Mouse (Mus musculus): ENCODE measurements around the gene Zfp566. TPM values are rescaled to one million over a fixed set of nuclear protein-coding genes. Genes with fewer than 3 reads are reported as not detected.
A peak's percentile ranks its signal among the peaks of the same experiment; 100 is the strongest.
"Not testable (repeated sequence)": the region's sequence is repeated elsewhere in the genome, so short reads cannot be mapped to it uniquely, and the experiment has no call there.

The Zfp566 gene
- total RNA-seq (2021), result 1 to 10 TPM; 1.8 to 2.7 TPM

- intact Hi-C loops (cut with DNase I), result loop anchor here (5.0 kb wide), 1 partner anchor 78 kb away; no protein-coding TSS in a partner anchor
- peak; percentile 95 to 96 for DNase-seq
These were observed at the start of gene Zfp566, which contains the start of gene Gm26920 for GRCm38 (mm10) chr7:30090092-30090969. TSS of gene Zfp566 (minus strand) at chr7:30090527. TSS of gene Gm26920 (minus strand) at chr7:30090410.

GRCm38 (mm10) chr7:30136826-30137225, 46.5 kb upstream of the Zfp566 start:
- intact Hi-C loops (cut with DNase I), result no loop called here
- no peak for DNase-seq

- intact Hi-C loops (cut with DNase I), result no loop called here
These were observed 42.1 kb upstream of the Zfp566 start for GRCm38 (mm10) chr7:30132396-30132795.

GRCm38 (mm10) chr7:30129900-30130299, 39.6 kb upstream of the Zfp566 start:
- no peak for DNase-seq
- intact Hi-C loops (cut with DNase I), result no loop called here

More at GRCm38 (mm10) chr7:30132396-30132795, 42.1 kb upstream of the Zfp566 start:
- DNase-seq, result no peak

- intact Hi-C loops (cut with DNase I), result loop anchor here (2.0 to 5.0 kb wide), 2 partner anchors 35 to 47 kb away; partner anchors contain the start of gene Zfp146
- DNase-seq, result no peak
These were observed 31.8 kb upstream of the Zfp566 start for GRCm38 (mm10) chr7:30122188-30122530.

GRCm38 (mm10) chr7:30121308-30122187, 31.2 kb upstream of the Zfp566 start, which contains the start of gene Zfp382:
TSS of gene Zfp382 (plus strand) at chr7:30121942.
- intact Hi-C loops (cut with DNase I), result loop anchor here (2.0 to 5.0 kb wide), 3 partner anchors 23 to 47 kb away; partner anchors contain the start of gene Zfp146

GRCm38 (mm10) chr7:30117935-30118334, 27.6 kb upstream of the Zfp566 start:
- DNase-seq; intact Hi-C loops (cut with DNase I): not testable (repeated sequence)

More at GRCm38 (mm10) chr7:30121308-30122187, 31.2 kb upstream of the Zfp566 start, which contains the start of gene Zfp382:
- DNase-seq, result peak; percentile 92 to 93

- no peak for DNase-seq
- intact Hi-C loops (cut with DNase I), result no loop called here
These were observed 25.7 kb upstream of the Zfp566 start for GRCm38 (mm10) chr7:30116076-30116475.

- intact Hi-C loops (cut with DNase I), result loop anchor here (2.0 kb wide), 1 partner anchor 22 kb away; the partner anchor contains the start of gene Zfp382
- DNase-seq, result peak in 1 of 2 experiments; percentile 29
These were observed 9.0 kb upstream of the Zfp566 start for GRCm38 (mm10) chr7:30099297-30099696.

GRCm38 (mm10) chr7:30095551-30096125, 5.3 kb upstream of the Zfp566 start:
- no peak for DNase-seq
- intact Hi-C loops (cut with DNase I), result loop anchor here (2.0 kb wide), 2 partner anchors 45 to 73 kb away; partner anchors contain the start of genes Zfp14 and Zfp146

- DNase-seq, result peak; percentile 87 to 91
- intact Hi-C loops (cut with DNase I), result loop anchor here (2.0 to 5.0 kb wide), 3 partner anchors 44 to 83 kb away; partner anchors contain the start of genes Zfp14 and Zfp146
These were observed 4.5 kb upstream of the Zfp566 start, which contains the start of gene Zfp260 for GRCm38 (mm10) chr7:30094646-30095429. TSS of gene Zfp260 (plus strand) at chr7:30094777.

GRCm38 (mm10) chr7:30093918-30094415, 3.6 kb upstream of the Zfp566 start:
- intact Hi-C loops (cut with DNase I), result loop anchor here (2.0 to 5.0 kb wide), 3 partner anchors 43 to 82 kb away; partner anchors contain the start of genes Zfp14 and Zfp146
- no peak for DNase-seq

GRCm38 (mm10) chr7:30092666-30093065, 2.3 kb upstream of the Zfp566 start:
- intact Hi-C loops (cut with DNase I), result loop anchor here (5.0 kb wide), 1 partner anchor 80 kb away; no protein-coding TSS in a partner anchor
- no peak for DNase-seq

- intact Hi-C loops (cut with DNase I), result loop anchor here (5.0 kb wide), 1 partner anchor 79 kb away; no protein-coding TSS in a partner anchor
- no peak for DNase-seq
These were observed 751 bp upstream of the Zfp566 start for GRCm38 (mm10) chr7:30090970-30091585.

GRCm38 (mm10) chr7:30089405-30089804, 922 bp downstream of the Zfp566 start:
- intact Hi-C loops (cut with DNase I), result loop anchor here (2.0 to 5.0 kb wide), 2 partner anchors 17 to 33 kb away; partner anchors contain the start of genes Zfp382 and Zfp82
- DNase-seq, result no peak

GRCm38 (mm10) chr7:30086524-30086923, 3.8 kb downstream of the Zfp566 start:
- intact Hi-C loops (cut with DNase I), result loop anchor here (5.0 kb wide), 1 partner anchor 36 kb away; the partner anchor contains the start of gene Zfp382

GRCm38 (mm10) chr7:30072146-30073028, 17.9 kb downstream of the Zfp566 start, which contains the start of gene Zfp82:
TSS of gene Zfp82 (minus strand) at chr7:30072900.
- peak; percentile 78 to 85 for DNase-seq
- intact Hi-C loops (cut with DNase I), result loop anchor here (2.0 kb wide), 1 partner anchor 16 kb away; no protein-coding TSS in a partner anchor

More at GRCm38 (mm10) chr7:30086524-30086923, 3.8 kb downstream of the Zfp566 start:
- DNase-seq, result no peak
